Mouse (Mus musculus) right cerebral cortex, postnatal 4 days (tissue): Measurements from ENCODE around the gene Trat1.

Source experiments
- DNase-seq: peaks from one replicate; pipeline ENCODE4 v3.0.0-alpha.2; 2022

Trat1 gene

DNA sequence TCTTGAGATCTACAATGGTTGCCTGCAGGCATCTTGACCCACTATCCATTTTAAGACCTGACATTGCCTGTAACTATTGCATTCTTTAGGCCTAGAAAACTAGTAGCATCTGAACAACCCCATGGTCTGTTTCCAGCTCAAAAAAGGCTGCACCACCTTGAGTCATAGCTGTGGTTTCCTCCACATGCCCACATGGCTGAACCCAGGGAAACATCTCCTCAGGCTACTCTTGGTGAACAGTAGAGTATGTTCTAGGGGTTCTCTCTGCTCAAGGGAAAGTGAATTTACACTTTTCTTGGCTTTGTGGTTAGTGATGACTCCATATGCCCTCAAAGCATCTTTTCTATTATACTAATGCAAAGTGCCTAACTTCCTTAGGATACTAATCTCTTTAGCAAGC lies 55.5 kb downstream of the Trat1 start:
- no peak for DNase-seq

DNA sequence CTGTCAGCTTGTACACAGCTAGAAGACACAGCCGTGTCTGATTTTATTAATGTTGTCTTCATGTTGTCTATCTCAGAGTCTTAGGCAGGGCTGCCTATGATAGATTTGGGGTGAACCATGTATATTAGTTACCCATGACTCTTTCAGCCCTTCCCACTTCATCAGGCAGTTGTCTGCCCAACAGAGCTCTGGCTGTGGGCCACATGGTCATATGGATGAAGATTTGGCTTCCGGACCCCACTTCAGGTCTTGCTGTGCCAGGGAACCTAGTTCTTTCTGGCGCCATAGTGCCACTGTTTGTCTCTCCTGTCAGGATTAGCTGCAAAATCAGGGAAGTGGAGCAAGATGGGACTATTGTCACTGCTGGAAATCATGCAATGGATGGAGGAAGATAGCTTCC lies 69.9 kb downstream of the Trat1 start:
- no peak for DNase-seq
